Comparison of ENCODE assay signal across 8 mouse cellular contexts in the genomic region with DNA sequence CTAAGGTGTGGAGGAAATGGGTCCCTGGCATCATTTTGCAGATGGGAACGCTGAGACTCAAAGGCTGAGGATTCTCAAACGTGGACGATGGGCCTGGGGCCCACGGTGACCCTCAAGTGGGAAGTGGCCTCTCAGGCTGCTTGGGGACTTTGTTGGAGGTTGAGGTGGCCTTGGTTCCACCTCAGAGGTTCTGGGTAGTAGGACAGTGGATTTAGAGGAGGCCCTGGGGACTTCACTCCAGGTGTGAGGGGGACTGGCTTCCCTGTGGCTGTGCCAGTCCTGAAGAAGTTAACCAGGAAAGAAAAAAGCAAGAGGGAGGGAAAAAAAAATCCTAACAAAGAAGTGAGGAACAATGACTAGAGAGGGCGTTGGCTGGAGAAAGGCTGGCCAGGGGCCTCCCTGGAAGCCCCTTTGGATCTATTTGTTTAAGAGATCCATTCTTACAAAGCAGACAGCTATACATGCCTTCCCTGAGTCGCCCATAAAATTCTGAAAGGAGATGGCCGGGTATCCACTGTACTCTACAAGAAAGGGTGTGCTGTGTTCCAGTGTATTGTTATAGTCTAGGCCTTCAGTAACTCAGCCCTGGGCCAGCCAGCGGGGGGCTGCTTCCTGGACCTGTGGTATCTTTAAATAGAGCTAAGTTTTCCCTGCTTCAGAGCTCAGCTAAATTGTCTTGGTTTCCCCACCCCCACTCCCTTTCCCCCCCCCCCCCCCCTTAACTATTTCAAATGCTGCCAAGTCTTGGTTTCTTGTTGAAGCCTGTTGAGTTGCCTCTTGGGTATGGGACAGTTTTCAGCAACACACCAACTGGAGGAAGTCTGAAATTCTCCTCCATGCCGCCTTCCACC. TPM values are rescaled to one million over a fixed set of nuclear protein-coding genes. Genes with fewer than 3 reads are reported as not detected.
DNase-seq lines count a peak whose midpoint lies in the region; ATAC-seq and TF ChIP-seq lines count a peak whose summit lies in the region.

No protein-coding gene starts in this region.

- H3K27me3 ChIP-seq in hindbrain, postnatal 0 days (ENCODE audit: insufficient read depth, low read length) = no peaks in the 10 kb centered on the region
- H3K27me3 ChIP-seq in neural tube, embryonic 11.5 days (ENCODE audit: control insufficient read depth, insufficient read depth, low read length) = no peaks in the 10 kb centered on the region

- TF ChIP-seq CTCF in hindbrain, postnatal 0 days (IDR thresholded peaks at IDR 0.05; ENCODE audit: low read depth) = no peak

- ATAC-seq in hindbrain, postnatal 0 days = no peak
- ATAC-seq in neural tube, embryonic 11.5 days (ENCODE audit: insufficient read depth, low FRiP score, low TSS enrichment) = no peak

- peak; percentile 20 for DNase-seq in kidney, postnatal 14 days
- DNase-seq in kidney, postnatal 10 days = no peak
- DNase-seq in embryo, embryonic 11 days = peak; percentile 29
- DNase-seq in hindbrain, postnatal 0 days (ENCODE audit: low spot score) = no peak
- peak; percentile 46 for DNase-seq in neural tube, embryonic 11.5 days (ENCODE audit: low spot score)
- no peak for DNase-seq in ovary, adult 18-20 months (ENCODE audit: low spot score)
- no peak for DNase-seq in frontal cortex, postnatal 14 days (ENCODE audit: low spot score in 2 of 2)
- DNase-seq in left cerebral cortex, postnatal 25 days (ENCODE audit: low spot score in 2 of 2) = no peak

- peak overlapping the region; percentile 93 for H3K4me2 ChIP-seq in hindbrain, postnatal 0 days (ENCODE audit: low read depth, low read length)
- H3K4me2 ChIP-seq in neural tube, embryonic 11.5 days (ENCODE audit: low read depth) = peak overlapping the region; percentile 62

- peak overlapping the region; percentile 76 for H3K9ac ChIP-seq in hindbrain, postnatal 0 days (replicated peaks; ENCODE audit: low read length)
- peak overlapping the region; percentile 97 for H3K9ac ChIP-seq in neural tube, embryonic 11.5 days (ENCODE audit: low read length)

- intact Hi-C loops in left cerebral cortex, postnatal 25 days (cut with DNase I) = no loop called here

- H3K4me3 ChIP-seq in hindbrain, postnatal 0 days (ENCODE audit: low read length) = peak overlapping the region; percentile 60
- H3K4me3 ChIP-seq in neural tube, embryonic 11.5 days (ENCODE audit: low read depth, low read length) = peak overlapping the region; percentile 89

- peak overlapping the region; percentile 84 for H3K27ac ChIP-seq in hindbrain, postnatal 0 days
- H3K27ac ChIP-seq in neural tube, embryonic 11.5 days (ENCODE audit: low read depth, low read length) = peak overlapping the region; percentile 88

- H3K4me1 ChIP-seq in hindbrain, postnatal 0 days (ENCODE audit: insufficient read depth, low read length) = peaks cover 14% of the 10 kb centered on the region
- peaks cover 13% of the 10 kb centered on the region; the same call in 1 of the 2 replicates for H3K4me1 ChIP-seq in neural tube, embryonic 11.5 days (ENCODE audit: control insufficient read depth, insufficient read depth, low read length)

- no peaks in the 10 kb centered on the region for H3K36me3 ChIP-seq in hindbrain, postnatal 0 days (ENCODE audit: insufficient read depth, low read length)
- no peaks in the 10 kb centered on the region; the same call in 1 of the 2 replicates for H3K36me3 ChIP-seq in neural tube, embryonic 11.5 days (ENCODE audit: control insufficient read depth, insufficient read depth, low read length)

- WGBS in hindbrain, postnatal 0 days = 15% methylated on average over 9 of the region's 9 CpGs
- 23% methylated on average over 9 of the region's 9 CpGs for WGBS in neural tube, embryonic 11.5 days

- H3K9me3 ChIP-seq in hindbrain, postnatal 0 days (ENCODE audit: low read length) = no peaks in the 10 kb centered on the region
- no peaks in the 10 kb centered on the region for H3K9me3 ChIP-seq in neural tube, embryonic 11.5 days (ENCODE audit: control insufficient read depth, low read length)

RNA-seq across cellular contexts. Expression of gene Sh3pxd2b, which starts 1.0 kb away (rescaled TPM):
- 32.2 and 37.4 TPM in 2 replicates for total RNA-seq in hindbrain, postnatal 0 days (2014; rRNA removed)
- 6.7 and 7.4 TPM in 2 replicates for polyA plus RNA-seq in hindbrain, postnatal 0 days (2015; fragmentation: Nextera tagmentation; extraction: Ambion mirVana)
- polyA plus RNA-seq in neural tube, embryonic 11.5 days (2014; fragmentation: Nextera tagmentation; extraction: Ambion mirVana) = 23.7 TPM in 2 replicates
- total RNA-seq in left cerebral cortex, postnatal 25 days (2021) = 10 to 100 TPM; 12.4 to 15.3 TPM

RNA-seq across cellular contexts. Expression of gene Hbq1a, which starts 48.8 kb away (rescaled TPM):
- total RNA-seq in hindbrain, postnatal 0 days (2014; rRNA removed) = 5.6 TPM in 1 of 2 replicates, not detected in the other
- polyA plus RNA-seq in hindbrain, postnatal 0 days (2015; fragmentation: Nextera tagmentation; extraction: Ambion mirVana) = 2.0 and 2.2 TPM in 2 replicates
- polyA plus RNA-seq in neural tube, embryonic 11.5 days (2014; fragmentation: Nextera tagmentation; extraction: Ambion mirVana) = 0.42 TPM in 1 of 2 replicates, not detected in the other
- total RNA-seq in left cerebral cortex, postnatal 25 days (2021) = 1 to 10 TPM in 1 of 2 experiments, not detected in 1; 1.4 TPM

RNA-seq across cellular contexts. Expression of gene Hba-a2, which starts 52.4 kb away (rescaled TPM):
- total RNA-seq in hindbrain, postnatal 0 days (2014; rRNA removed) = 1,752 and 2,010 TPM in 2 replicates
- polyA plus RNA-seq in hindbrain, postnatal 0 days (2015; fragmentation: Nextera tagmentation; extraction: Ambion mirVana) = 1,345 and 1,601 TPM in 2 replicates
- 4,557 and 4,602 TPM in 2 replicates for polyA plus RNA-seq in neural tube, embryonic 11.5 days (2014; fragmentation: Nextera tagmentation; extraction: Ambion mirVana)
- total RNA-seq in left cerebral cortex, postnatal 25 days (2021) = 100 to 1,000 TPM; 427 to 477 TPM

Comparison
In these comparisons a context has a peak if more than half of its experiments do, and no peak if none do; other contexts are left out.
1. DNase-seq: peak in kidney, postnatal 14 days (single experiment), embryo, embryonic 11 days (single experiment) and neural tube, embryonic 11.5 days (single experiment); none in kidney, postnatal 10 days (single experiment), hindbrain, postnatal 0 days (single experiment), ovary, adult 18-20 months (single experiment), frontal cortex, postnatal 14 days (0 of 2) and left cerebral cortex, postnatal 25 days (0 of 2).